Mouse (Mus musculus) thymus, adult 18-20 months (tissue): ENCODE measurements around the gene Glg1.

Source experiments
- DNase-seq, 2 experiments: peaks; one replicate each; pipeline ENCODE4 v3.0.0; 2022; ENCODE audit warnings: mixed read lengths in 2 of 2

Gene Glg1

GRCm38 (mm10) chr8:111142521-111142920 lies 116.5 kb downstream of the Glg1 start:
- DNase-seq = no peak

GRCm38 (mm10) chr8:111130756-111131155 lies 128.3 kb downstream of the Glg1 start:
- no peak for DNase-seq

- DNase-seq = no peak
Measured at GRCm38 (mm10) chr8:111119481-111119880, 139.5 kb downstream of the Glg1 start.

- no peak for DNase-seq
Measured at GRCm38 (mm10) chr8:111114891-111115290, 144.1 kb downstream of the Glg1 start.
